Mouse (Mus musculus): ENCODE measurements around the gene Dusp22. TPM values are rescaled to one million over a fixed set of nuclear protein-coding genes. Genes with fewer than 3 reads are reported as not detected.

The Dusp22 gene
- polyA plus RNA-seq, 1 experiment from 2014 or later: 11.8 TPM

- H3K4me1 ChIP-seq (replicated peaks; ENCODE audit: control insufficient read depth, insufficient read depth, low read length): no peaks in the 10 kb centered on the region
- H3K27me3 ChIP-seq (replicated peaks; ENCODE audit: control insufficient read depth, insufficient read depth, low read length): no peaks in the 10 kb centered on the region
- H3K9me3 ChIP-seq (ENCODE audit: control insufficient read depth, low read length): no peaks in the 10 kb centered on the region
- H3K27ac ChIP-seq (ENCODE audit: low read depth, low read length): no peak overlapping the region
- H3K4me2 ChIP-seq: no peak overlapping the region
- 77% methylated on average over 4 of the region's 4 CpGs for WGBS
- DNase-seq (ENCODE audit: low spot score) (no peak), ATAC-seq (replicated peaks; ENCODE audit: low FRiP score) (no peak)
- H3K36me3 ChIP-seq (ENCODE audit: control insufficient read depth, insufficient read depth, low read length): no peaks in the 10 kb centered on the region
- no peak overlapping the region for H3K9ac ChIP-seq (ENCODE audit: low read depth, low read length)
- H3K4me3 ChIP-seq (ENCODE audit: low read depth, low read length): no peak overlapping the region
Observed at GRCm38 (mm10) chr13:30715573-30715972, 55.8 kb downstream of the Dusp22 start.

DNA sequence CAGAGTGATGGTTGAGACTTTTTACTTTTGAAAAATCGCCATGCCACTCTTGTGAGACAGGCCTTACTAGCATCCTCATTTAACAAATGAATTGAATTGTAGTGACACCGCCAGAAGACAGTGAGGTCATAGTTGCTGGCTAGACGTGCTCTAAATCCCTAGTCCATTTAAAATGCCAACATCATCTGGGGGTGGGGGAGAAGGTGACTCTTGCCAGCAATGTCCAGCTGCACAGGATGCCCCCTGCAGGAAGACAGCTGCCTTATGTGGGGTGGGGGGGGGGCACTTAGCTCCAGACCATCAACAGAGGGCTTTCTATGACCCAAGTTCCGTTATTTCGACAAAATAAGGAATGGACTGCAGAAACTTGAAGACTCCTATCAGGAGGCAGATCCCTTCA lies 56.8 kb downstream of the Dusp22 start:
- ATAC-seq (replicated peaks; ENCODE audit: low FRiP score) (no peak), DNase-seq (ENCODE audit: low spot score) (no peak)
- H3K36me3 ChIP-seq (ENCODE audit: control insufficient read depth, insufficient read depth, low read length): no peaks in the 10 kb centered on the region
- H3K4me3 ChIP-seq (ENCODE audit: low read depth, low read length): no peak overlapping the region
- WGBS: 68% methylated on average over 5 of the region's 5 CpGs
- no peaks in the 10 kb centered on the region for H3K9me3 ChIP-seq (ENCODE audit: control insufficient read depth, low read length)
- H3K9ac ChIP-seq (ENCODE audit: low read depth, low read length): no peak overlapping the region
- no peak overlapping the region for H3K4me2 ChIP-seq
- H3K4me1 ChIP-seq (replicated peaks; ENCODE audit: control insufficient read depth, insufficient read depth, low read length): no peaks in the 10 kb centered on the region
- no peak overlapping the region for H3K27ac ChIP-seq (ENCODE audit: low read depth, low read length)
- no peaks in the 10 kb centered on the region for H3K27me3 ChIP-seq (replicated peaks; ENCODE audit: control insufficient read depth, insufficient read depth, low read length)

DNA sequence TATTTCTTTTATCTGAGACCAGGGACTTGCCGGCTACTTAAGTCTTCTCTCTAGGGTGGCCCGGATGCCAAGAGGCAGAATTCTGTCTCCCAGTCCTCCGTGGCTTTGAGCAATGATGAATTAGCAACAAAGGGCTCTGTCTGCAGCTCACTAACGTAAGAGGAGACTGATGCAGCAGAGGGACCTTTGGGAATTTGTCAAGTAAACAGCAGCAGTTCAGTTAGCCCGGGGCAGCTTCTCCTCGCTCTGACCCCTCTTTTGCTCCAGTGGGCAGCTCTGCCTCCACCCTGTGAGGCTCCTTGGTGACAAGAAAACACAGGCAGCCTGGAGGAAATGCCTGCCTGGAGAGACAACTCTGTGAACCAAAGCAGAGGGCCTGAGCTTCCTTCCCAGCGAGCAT lies 62.8 kb downstream of the Dusp22 start:
- Histone ChIP-seq H3K4me3 (ENCODE audit: low read depth, low read length) (no peak overlapping the region), H3K4me1 (replicated peaks; ENCODE audit: control insufficient read depth, insufficient read depth, low read length) (no peaks in the 10 kb centered on the region; the same call in 1 of the 2 replicates), H3K9ac (ENCODE audit: low read depth, low read length) (no peak overlapping the region), H3K27ac (ENCODE audit: low read depth, low read length) (no peak overlapping the region), H3K9me3 (ENCODE audit: control insufficient read depth, low read length) (no peaks in the 10 kb centered on the region), H3K36me3 (ENCODE audit: control insufficient read depth, insufficient read depth, low read length) (no peaks in the 10 kb centered on the region), H3K27me3 (replicated peaks; ENCODE audit: control insufficient read depth, insufficient read depth, low read length) (no peaks in the 10 kb centered on the region), H3K4me2 (no peak overlapping the region)
- ATAC-seq (replicated peaks; ENCODE audit: low FRiP score) (no peak), DNase-seq (ENCODE audit: low spot score) (no peak)
- 29% methylated on average over 7 of the region's 7 CpGs for WGBS

DNA sequence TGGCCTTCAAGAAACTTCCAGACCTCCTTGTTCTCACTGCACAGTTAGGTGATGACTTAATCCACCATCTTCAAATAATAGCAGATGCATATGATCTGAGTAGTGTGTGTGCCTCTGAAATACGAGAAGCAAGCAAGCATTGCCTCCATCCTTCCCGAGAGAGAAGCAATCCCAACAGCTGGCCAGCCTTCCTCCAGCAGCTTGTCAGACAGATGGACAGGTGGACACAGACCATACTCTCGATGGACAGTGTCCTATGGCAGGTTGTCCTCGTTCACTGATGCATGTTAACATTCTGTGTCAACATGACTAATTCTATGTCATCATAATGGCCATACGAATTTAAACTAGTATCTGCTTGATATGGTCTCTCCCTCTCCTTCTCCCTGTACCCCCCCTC lies 63.5 kb downstream of the Dusp22 start:
- no peaks in the 10 kb centered on the region; the same call in 1 of the 2 replicates for H3K4me1 ChIP-seq (replicated peaks; ENCODE audit: control insufficient read depth, insufficient read depth, low read length)
- ATAC-seq (replicated peaks; ENCODE audit: low FRiP score): no peak
- H3K4me2 ChIP-seq: no peak overlapping the region
- H3K27ac ChIP-seq (ENCODE audit: low read depth, low read length): no peak overlapping the region
- no peak for DNase-seq (ENCODE audit: low spot score)
- H3K9ac ChIP-seq (ENCODE audit: low read depth, low read length): no peak overlapping the region
- 61% methylated on average over 5 of the region's 5 CpGs for WGBS
- no peaks in the 10 kb centered on the region for H3K36me3 ChIP-seq (ENCODE audit: control insufficient read depth, insufficient read depth, low read length)
- H3K4me3 ChIP-seq (ENCODE audit: low read depth, low read length): no peak overlapping the region
- H3K27me3 ChIP-seq (replicated peaks; ENCODE audit: control insufficient read depth, insufficient read depth, low read length): no peaks in the 10 kb centered on the region
- H3K9me3 ChIP-seq (ENCODE audit: control insufficient read depth, low read length): no peaks in the 10 kb centered on the region

DNA sequence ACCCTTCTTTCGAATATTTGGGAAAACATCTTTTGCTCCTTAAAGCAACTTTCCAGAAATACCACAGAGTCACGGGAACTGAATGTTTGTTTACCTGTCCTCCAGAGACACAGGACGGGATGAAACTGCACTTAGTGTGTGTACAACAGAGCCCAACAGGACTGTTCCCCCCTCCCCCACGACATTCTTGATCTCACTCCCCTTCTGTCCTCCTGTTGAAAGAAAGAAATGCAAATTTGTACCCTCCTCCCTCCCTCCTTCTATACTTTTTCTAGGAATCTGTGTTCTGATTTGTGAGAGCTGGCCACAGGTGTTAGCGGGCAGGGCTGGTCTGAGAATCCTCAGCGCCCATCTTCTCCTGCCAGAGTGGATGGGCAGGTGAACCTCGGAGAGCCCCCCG lies 64.1 kb downstream of the Dusp22 start:
- Histone ChIP-seq H3K4me1 (replicated peaks; ENCODE audit: control insufficient read depth, insufficient read depth, low read length) (no peaks in the 10 kb centered on the region; the same call in 1 of the 2 replicates), H3K9me3 (ENCODE audit: control insufficient read depth, low read length) (no peaks in the 10 kb centered on the region), H3K4me3 (ENCODE audit: low read depth, low read length) (no peak overlapping the region), H3K36me3 (ENCODE audit: control insufficient read depth, insufficient read depth, low read length) (no peaks in the 10 kb centered on the region), H3K4me2 (no peak overlapping the region), H3K27me3 (replicated peaks; ENCODE audit: control insufficient read depth, insufficient read depth, low read length) (no peaks in the 10 kb centered on the region), H3K27ac (ENCODE audit: low read depth, low read length) (no peak overlapping the region), H3K9ac (ENCODE audit: low read depth, low read length) (no peak overlapping the region)
- 63% methylated on average over 8 of the region's 8 CpGs for WGBS
- no peak for DNase-seq (ENCODE audit: low spot score)
- ATAC-seq (replicated peaks; ENCODE audit: low FRiP score): no peak

- no peak for DNase-seq (ENCODE audit: low spot score)
- H3K4me2 ChIP-seq: no peak overlapping the region
Observed at GRCm38 (mm10) chr13:30724691-30725271, 65.0 kb downstream of the Dusp22 start.

DNA sequence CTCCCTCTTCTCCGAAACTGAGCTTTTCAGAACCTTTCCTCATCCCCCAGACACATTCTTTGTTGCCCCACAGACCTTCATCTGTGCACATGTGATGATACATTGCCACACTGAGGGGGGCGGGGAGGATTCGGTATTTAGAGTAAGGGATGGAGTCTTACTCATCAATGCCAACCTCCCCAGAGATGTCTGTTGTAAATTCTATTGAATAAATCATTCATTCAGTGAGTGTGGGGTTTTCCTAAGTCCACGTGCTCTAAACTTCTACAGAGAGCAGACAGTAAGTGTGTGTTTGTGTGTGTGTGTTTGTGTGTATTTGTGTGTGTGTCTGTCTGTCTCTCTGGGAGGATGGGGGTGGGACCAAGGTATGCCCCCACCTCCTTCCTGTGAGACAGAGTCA lies 67.1 kb downstream of the Dusp22 start:
- ATAC-seq (replicated peaks; ENCODE audit: low FRiP score) (no peak), DNase-seq (ENCODE audit: low spot score) (no peak)
- no peak overlapping the region for H3K27ac ChIP-seq (ENCODE audit: low read depth, low read length)
- H3K27me3 ChIP-seq (replicated peaks; ENCODE audit: control insufficient read depth, insufficient read depth, low read length): no peaks in the 10 kb centered on the region
- H3K4me2 ChIP-seq: no peak overlapping the region
- 78% methylated on average over 4 of the region's 4 CpGs for WGBS
- no peak overlapping the region for H3K9ac ChIP-seq (ENCODE audit: low read depth, low read length)
- H3K36me3 ChIP-seq (ENCODE audit: control insufficient read depth, insufficient read depth, low read length): no peaks in the 10 kb centered on the region
- H3K9me3 ChIP-seq (ENCODE audit: control insufficient read depth, low read length): no peaks in the 10 kb centered on the region
- no peaks in the 10 kb centered on the region; the same call in 1 of the 2 replicates for H3K4me1 ChIP-seq (replicated peaks; ENCODE audit: control insufficient read depth, insufficient read depth, low read length)
- H3K4me3 ChIP-seq (ENCODE audit: low read depth, low read length): no peak overlapping the region

More at GRCm38 (mm10) chr13:30724691-30725271, 65.0 kb downstream of the Dusp22 start:
- no peak overlapping the region for H3K27ac ChIP-seq (ENCODE audit: low read depth, low read length)
- H3K36me3 ChIP-seq (ENCODE audit: control insufficient read depth, insufficient read depth, low read length): no peaks in the 10 kb centered on the region
- no peaks in the 10 kb centered on the region for H3K9me3 ChIP-seq (ENCODE audit: control insufficient read depth, low read length)
- no peak overlapping the region for H3K9ac ChIP-seq (ENCODE audit: low read depth, low read length)
- 46% methylated on average over 7 of the region's 7 CpGs for WGBS
- no peaks in the 10 kb centered on the region for H3K27me3 ChIP-seq (replicated peaks; ENCODE audit: control insufficient read depth, insufficient read depth, low read length)
- no peak overlapping the region for H3K4me3 ChIP-seq (ENCODE audit: low read depth, low read length)
- H3K4me1 ChIP-seq (replicated peaks; ENCODE audit: control insufficient read depth, insufficient read depth, low read length): no peaks in the 10 kb centered on the region; the same call in 1 of the 2 replicates
- no peak for ATAC-seq (replicated peaks; ENCODE audit: low FRiP score)

DNA sequence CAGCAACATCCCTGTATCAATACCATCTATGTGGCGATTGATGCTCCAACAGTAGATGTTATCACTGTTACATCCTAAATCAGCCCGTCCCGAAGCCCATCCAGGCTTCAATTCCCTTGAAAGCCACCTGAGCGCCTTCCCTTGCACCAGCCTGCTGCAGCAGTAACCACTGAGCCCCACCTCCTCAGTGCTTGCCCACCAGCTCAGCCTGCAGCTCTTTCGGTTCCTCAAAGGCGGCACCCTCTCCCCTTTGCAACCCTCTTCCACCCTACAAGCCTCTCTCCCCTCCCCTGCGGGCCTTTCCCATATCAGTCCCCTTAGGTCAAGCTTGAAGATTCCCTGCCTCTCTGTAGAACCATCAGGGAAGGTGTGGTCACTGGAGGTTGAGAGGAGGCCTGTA lies 68.4 kb downstream of the Dusp22 start:
- no peak for ATAC-seq (replicated peaks; ENCODE audit: low FRiP score)
- H3K4me3 ChIP-seq (ENCODE audit: low read depth, low read length): no peak overlapping the region
- no peaks in the 10 kb centered on the region for H3K9me3 ChIP-seq (ENCODE audit: control insufficient read depth, low read length)
- H3K27me3 ChIP-seq (replicated peaks; ENCODE audit: control insufficient read depth, insufficient read depth, low read length): no peaks in the 10 kb centered on the region
- no peaks in the 10 kb centered on the region; the same call in 1 of the 2 replicates for H3K4me1 ChIP-seq (replicated peaks; ENCODE audit: control insufficient read depth, insufficient read depth, low read length)
- no peak overlapping the region for H3K27ac ChIP-seq (ENCODE audit: low read depth, low read length)
- no peaks in the 10 kb centered on the region for H3K36me3 ChIP-seq (ENCODE audit: control insufficient read depth, insufficient read depth, low read length)
- H3K4me2 ChIP-seq: no peak overlapping the region
- DNase-seq (ENCODE audit: low spot score): no peak
- no peak overlapping the region for H3K9ac ChIP-seq (ENCODE audit: low read depth, low read length)
- 87% methylated on average over 7 of the region's 7 CpGs for WGBS

GRCm38 (mm10) chr13:30729245-30729644 lies 69.4 kb downstream of the Dusp22 start:
- DNase-seq (ENCODE audit: low spot score) (no peak), ATAC-seq (replicated peaks; ENCODE audit: low FRiP score) (no peak)
- WGBS: 54% methylated on average over 6 of the region's 6 CpGs
- H3K36me3 ChIP-seq (ENCODE audit: control insufficient read depth, insufficient read depth, low read length): no peaks in the 10 kb centered on the region
- H3K4me2 ChIP-seq: no peak overlapping the region
- no peak overlapping the region for H3K4me3 ChIP-seq (ENCODE audit: low read depth, low read length)
- H3K27ac ChIP-seq (ENCODE audit: low read depth, low read length): no peak overlapping the region
- H3K9me3 ChIP-seq (ENCODE audit: control insufficient read depth, low read length): no peaks in the 10 kb centered on the region
- H3K27me3 ChIP-seq (replicated peaks; ENCODE audit: control insufficient read depth, insufficient read depth, low read length): no peaks in the 10 kb centered on the region
- no peaks in the 10 kb centered on the region; the same call in 1 of the 2 replicates for H3K4me1 ChIP-seq (replicated peaks; ENCODE audit: control insufficient read depth, insufficient read depth, low read length)
- no peak overlapping the region for H3K9ac ChIP-seq (ENCODE audit: low read depth, low read length)

Data from liver, embryonic 11.5 days (tissue).